Mouse (Mus musculus) embryonic facial prominence, embryonic 10.5 days (tissue): ENCODE results near the gene Ifi213. TPM values are rescaled to one million over a fixed set of nuclear protein-coding genes. Genes with fewer than 3 reads are reported as not detected.
"Not testable (repeated sequence)": the region's sequence is repeated elsewhere in the genome, so short reads cannot be mapped to it uniquely, and the experiment has no call there.

ENCODE experiments used
- DNase-seq: peaks from one replicate; pipeline ENCODE4 v3.0.0-alpha.2; 2017; ENCODE audit warnings: low spot score
- H3K27ac ChIP-seq: fragments of 300-500 bp; sonication (generic); replicated peaks from 2 replicates; pipeline ENCODE4 v1.5.1; 2016; ENCODE audit warnings: mild to moderate bottlenecking
- H3K27me3 ChIP-seq: fragments of 300-500 bp; sonication (generic); replicated peaks from 2 replicates; pipeline ENCODE4 v1.6.1; 2016; ENCODE audit warnings: low read depth, mild to moderate bottlenecking; ENCODE audit not compliant: poor library complexity, severe bottlenecking
- H3K36me3 ChIP-seq: fragments of 300-500 bp; sonication (generic); replicated peaks from 2 replicates; pipeline ENCODE4 v1.6.1; 2016; ENCODE audit warnings: mild to moderate bottlenecking, moderate library complexity
- H3K4me1 ChIP-seq: fragments of 300-500 bp; sonication (generic); 2 replicates; pipeline ENCODE4 v1.6.1; 2016
- H3K4me3 ChIP-seq: fragments of 300-500 bp; sonication (generic); 2 replicates; pipeline ENCODE4 v1.5.1; 2016; ENCODE audit warnings: mild to moderate bottlenecking, moderate library complexity
- H3K9me3 ChIP-seq: fragments of 300-500 bp; sonication (generic); 2 replicates; pipeline ENCODE4 v1.6.1; 2016; ENCODE audit warnings: mild to moderate bottlenecking
- WGBS: fragments of 180-500 bp; shearing (Covaris S2); methylation state at CpG from one replicate; pipeline ENCODE4 v1.1.7; 2016; 5-methylcytosine and 5-hydroxymethylcytosine counted together
- microRNA-seq: library from miRNA; unstranded; fragments of <30 nt; microRNA quantifications from one replicate; pipeline ENCODE4, GENCODE M21; 2017
- polyA plus RNA-seq: library from polyadenylated mRNA; unstranded; fragments of >200 nt; fragmentation: Nextera tagmentation; extraction: Ambion mirVana; gene quantifications from 2 replicates; pipeline ENCODE4 v1.2.1, GENCODE M21; 2016

Ifi213 gene
- polyA plus RNA-seq, 1 experiment from 2014 or later, result not detected

- 92% methylated on average over 3 of the region's 3 CpGs for WGBS
- H3K4me3 ChIP-seq, H3K27ac ChIP-seq, H3K9me3 ChIP-seq, H3K4me1 ChIP-seq, H3K36me3 ChIP-seq, DNase-seq, H3K27me3 ChIP-seq: not testable (repeated sequence)
These were observed 50.3 kb downstream of the Ifi213 start for GRCm38 (mm10) chr1:173548798-173549197.

- H3K9me3 ChIP-seq, H3K4me3 ChIP-seq, H3K27ac ChIP-seq, H3K36me3 ChIP-seq, DNase-seq, H3K27me3 ChIP-seq, H3K4me1 ChIP-seq: not testable (repeated sequence)
- 91% methylated on average over 3 of the region's 3 CpGs for whole genome bisulfite sequencing
These were observed 63.3 kb downstream of the Ifi213 start, which contains the start of gene Ifi214 for GRCm38 (mm10) chr1:173535791-173536190. TSS of gene Ifi214 (minus strand) at chr1:173535957.

GRCm38 (mm10) chr1:173521452-173521851 is 77.6 kb downstream of the Ifi213 start:
- Histone ChIP-seq H3K4me1 (no peaks in the 10 kb centered on the region), H3K4me3 (no peak overlapping the region), H3K27me3 (no peaks in the 10 kb centered on the region), H3K9me3 (no peaks in the 10 kb centered on the region), H3K36me3 (no peaks in the 10 kb centered on the region), H3K27ac (no peak overlapping the region)
- DNase-seq, result no peak

Small RNA genes within 50 kb of the gene (microRNA-seq; reads per million reads assigned to microRNA genes)
- gene Gm44339 (not detected), gene Gm44481 (not detected)

Other genes starting within 250 kb of the Ifi213 start
- 3.8 and 3.9 TPM in 2 replicates for gene Aim2, start 248.4 kb downstream of the Ifi213 start, polyA plus RNA-seq
- gene Cadm3, start 231.6 kb downstream of the Ifi213 start, polyA plus RNA-seq, result 1.6 and 2.0 TPM in 2 replicates
- not detected in 2 replicates for gene Ifi206, start 108.2 kb downstream of the Ifi213 start, polyA plus RNA-seq
- gene Ifi214, start 63.3 kb downstream of the Ifi213 start, polyA plus RNA-seq, result not detected in 2 replicates
- gene Ifi209, start 31.6 kb upstream of the Ifi213 start, polyA plus RNA-seq, result 0.04 and 0.09 TPM in 2 replicates
- 0.07 TPM in 1 of 2 replicates, not detected in the other for gene Ifi208, start 74.4 kb upstream of the Ifi213 start, polyA plus RNA-seq
- gene Ifi207, start 142.5 kb upstream of the Ifi213 start, polyA plus RNA-seq, result 0.06 and 0.21 TPM in 2 replicates
- gene Ifi204, start 167.7 kb upstream of the Ifi213 start, polyA plus RNA-seq, result 0.30 and 0.72 TPM in 2 replicates